Mouse (Mus musculus) layer of hippocampus, adult 8-10 months (tissue): ENCODE measurements around the gene Mrpl23. TPM values are rescaled to one million over a fixed set of nuclear protein-coding genes. Genes with fewer than 3 reads are reported as not detected.

Experiments
- DNase-seq, 2 experiments: peaks; one replicate each; pipeline ENCODE4 v3.0.0; 2022; ENCODE audit warnings: low spot score in 2 of 2
- total RNA-seq, 4 experiments: library from RNA; stranded (reverse); gene quantifications; 2 replicates each; pipeline ENCODE4 v1.2.4; 2022

Gene Mrpl23
- total RNA-seq, 4 experiments from 2014 or later = 4.8 to 6.8 (median 5.7) TPM

DNA sequence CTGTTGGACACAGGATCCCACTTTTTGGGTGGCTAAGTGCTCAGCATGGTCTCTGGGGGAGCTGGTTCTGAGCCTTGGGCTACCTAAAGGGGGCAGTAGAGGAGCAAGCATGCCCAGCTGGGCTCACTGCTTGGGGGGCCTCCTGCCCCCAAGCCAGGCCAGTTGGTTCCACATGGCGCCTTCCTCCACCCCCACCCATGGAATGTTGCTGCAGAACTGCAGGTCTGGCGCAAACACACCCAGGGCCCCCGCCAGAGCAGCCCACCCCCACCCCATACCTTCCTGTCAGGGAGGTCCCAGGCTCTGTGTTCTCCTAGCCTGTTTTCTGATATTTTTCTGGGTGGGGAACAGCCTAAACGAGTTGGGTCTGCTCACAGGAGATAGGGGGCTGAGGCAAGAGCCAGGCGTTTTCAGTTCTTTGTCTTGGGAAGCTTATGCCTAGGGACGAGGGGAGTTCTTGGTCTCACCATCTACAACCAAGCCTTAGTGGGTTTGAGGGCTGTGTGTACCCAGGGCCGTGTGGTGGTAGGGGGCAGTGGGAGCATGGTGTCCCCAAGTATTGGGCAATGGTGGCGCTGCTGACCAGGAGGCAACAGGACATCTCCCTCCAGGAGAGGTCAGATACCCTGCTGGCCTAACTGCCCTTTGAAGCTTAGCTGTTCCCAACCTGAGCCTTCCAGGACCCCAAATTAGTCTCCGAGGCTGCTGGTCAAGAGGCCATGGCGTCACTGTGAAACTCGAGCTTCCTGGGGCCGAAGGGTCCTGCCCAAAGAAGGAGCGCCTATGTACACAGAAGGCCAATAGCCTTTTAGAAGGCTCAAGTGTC, 20.3 kb downstream of the Mrpl23 start:
- no peak for DNase-seq

DNA sequence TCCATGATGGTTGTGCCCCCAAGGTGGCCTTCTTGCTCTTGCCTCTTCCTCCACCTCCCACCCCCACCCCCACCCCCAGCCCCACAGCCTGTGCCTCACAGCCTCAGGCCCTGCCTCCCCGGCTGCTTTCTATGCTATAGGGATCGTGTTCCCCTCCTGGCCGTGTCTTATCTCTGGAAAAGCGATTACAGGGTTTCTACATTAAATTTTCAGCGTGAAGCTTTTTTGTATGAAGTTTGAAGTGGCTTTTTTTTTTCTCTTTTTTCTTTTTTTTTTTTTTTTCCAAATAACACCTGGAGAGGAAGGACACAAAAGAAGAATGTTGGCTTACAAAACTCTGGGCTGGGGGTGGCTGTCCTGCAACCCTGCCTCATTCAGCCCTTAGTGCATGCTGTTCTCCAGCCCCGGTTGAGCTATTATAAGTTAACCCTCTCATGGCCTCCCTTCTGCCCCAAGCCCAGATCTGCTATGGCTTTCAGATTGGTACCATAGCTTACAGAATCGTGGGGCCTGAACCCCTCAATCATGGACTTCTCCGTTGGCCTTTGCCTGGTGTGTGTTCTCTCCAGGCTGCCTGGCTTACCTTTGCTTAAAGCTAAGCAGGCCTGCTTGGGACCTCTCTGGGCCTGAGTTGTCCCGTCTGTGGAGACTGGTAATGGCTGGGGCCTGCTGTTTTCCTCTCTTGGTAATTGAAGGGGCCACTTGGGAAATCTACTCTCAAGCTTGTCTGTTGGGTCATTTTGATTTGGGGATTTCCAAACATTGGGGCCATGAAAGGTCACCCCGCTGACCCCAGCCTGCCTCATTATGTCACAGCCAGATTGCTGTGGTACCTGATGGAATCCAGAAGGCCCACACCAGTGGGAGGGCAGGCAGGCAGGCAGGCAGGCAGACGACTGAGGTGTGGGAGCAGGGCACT, 21.2 kb downstream of the Mrpl23 start:
- DNase-seq = no peak

DNA sequence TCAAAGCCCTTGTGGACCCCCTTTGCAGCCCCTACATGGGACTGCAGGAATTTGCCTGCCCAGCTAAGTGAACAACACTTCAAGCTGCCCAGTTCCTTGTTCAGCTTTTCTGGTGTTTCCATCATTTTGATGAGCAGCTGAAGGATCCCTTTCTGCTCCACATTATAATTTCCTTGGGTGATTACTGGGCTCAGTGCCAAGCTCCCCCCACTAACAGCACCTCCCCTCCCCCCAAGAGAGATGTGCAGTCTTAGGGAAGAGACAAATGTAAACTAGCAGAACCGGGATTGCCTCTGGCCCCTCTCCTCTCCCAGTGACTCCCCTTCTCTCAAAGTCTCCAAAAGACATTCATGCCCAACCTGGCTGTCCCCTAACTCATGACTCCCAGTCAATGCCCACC, 22.1 kb downstream of the Mrpl23 start:
- no peak for DNase-seq

DNA sequence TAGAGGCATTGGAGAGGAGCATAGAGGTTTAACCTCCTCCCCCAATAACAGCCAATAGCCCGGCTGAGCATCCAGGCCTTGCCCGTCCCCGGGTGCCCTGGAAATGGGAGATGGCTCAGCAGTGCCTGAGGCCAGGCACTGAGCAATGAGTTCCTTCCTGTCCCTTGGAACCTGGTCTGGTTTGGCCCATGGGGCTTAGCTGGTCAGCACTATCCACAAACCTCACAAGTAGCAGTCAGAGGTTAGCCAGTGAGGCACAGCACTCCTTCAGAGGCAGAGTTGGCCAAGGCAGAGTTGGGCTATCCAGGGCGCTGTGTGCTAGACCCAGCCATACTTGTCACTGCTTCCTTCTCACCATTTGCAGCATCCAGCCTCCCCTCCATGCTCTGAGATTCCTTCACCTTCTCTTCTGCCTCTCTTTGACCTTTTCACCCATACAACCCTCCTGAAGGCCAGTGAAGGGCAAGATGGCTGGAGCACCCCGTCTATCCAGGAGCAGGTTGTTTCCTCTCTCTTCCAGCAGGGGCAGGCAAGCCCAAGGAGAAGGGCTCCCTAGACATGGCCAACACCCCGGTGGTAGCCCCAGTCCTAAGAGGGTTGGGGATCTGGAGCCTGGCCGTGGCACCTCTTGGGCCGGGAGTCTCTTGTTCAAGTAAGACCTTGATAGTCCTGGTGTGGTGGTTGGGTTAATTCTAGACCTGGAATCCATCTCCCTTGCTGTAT, 23.0 kb downstream of the Mrpl23 start:
- no peak for DNase-seq

DNA sequence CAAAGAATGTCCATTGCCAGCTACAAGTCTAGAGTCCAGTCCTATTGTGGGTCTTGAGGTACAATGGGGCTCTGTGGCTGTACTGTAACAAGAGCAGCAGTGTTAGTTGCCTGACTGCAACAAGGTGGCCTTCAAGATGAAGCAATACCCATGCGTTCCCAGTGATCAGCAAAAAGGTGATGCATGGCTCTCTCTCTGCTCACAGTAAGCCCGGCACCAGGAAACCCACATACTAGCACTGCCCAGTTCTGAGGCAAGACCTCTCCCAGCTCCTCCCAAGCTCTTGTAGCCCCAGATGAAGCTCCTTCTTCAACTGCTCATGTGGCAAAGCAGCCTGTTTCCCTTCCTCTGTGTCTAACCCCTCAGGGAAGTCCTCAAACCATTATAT, 23.6 kb downstream of the Mrpl23 start:
- DNase-seq = no peak

DNA sequence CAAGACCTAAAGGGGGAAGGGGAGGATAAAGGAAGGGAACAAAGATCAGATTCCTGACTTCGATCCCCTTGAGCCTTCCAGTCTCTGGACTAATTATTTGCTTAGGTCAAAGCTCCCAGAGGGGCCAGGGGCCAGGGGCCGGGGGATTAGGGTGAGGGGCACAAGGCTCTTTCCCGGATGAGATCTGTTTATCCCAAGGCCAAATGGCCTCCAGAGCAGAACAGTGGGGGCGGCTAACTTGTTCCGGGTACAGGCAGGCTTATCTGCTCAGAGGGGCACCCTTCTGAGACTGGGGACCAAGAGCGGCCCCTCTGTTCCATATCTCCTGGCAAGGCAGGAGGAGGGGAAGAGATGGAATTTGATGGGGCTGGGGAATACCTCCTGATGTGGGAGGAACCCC, 25.2 kb downstream of the Mrpl23 start:
- DNase-seq = no peak

DNA sequence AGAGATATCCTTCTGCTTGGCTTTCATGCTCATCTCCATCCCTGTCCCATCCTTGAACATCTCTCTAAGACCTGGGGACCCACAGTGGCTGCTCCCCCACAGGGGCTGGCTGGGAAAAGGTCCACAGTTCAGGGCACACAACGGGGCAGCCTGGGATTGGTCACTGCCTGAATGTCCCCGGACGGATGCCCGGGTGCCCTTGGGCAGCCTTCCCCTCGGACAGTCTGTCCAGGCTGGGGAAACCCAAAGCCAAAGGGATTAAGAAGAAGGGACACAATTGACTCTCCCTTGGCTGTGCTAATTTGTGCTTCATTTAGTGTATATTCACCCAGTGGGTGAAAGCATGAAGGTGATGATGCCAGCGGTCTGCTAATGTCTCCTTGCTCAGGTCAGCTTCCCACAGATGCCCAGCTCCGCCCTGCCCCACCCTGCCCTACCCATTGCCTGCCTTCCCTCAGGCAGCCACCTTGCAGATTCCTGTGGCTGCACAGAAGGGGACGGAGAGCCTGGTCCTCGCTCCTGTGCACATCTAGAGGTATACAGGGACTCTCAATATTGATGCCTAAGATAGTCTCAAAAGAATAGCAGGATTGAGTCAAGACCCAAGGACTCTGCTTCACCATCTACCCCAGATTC, 26.1 kb downstream of the Mrpl23 start:
- DNase-seq = no peak

DNA sequence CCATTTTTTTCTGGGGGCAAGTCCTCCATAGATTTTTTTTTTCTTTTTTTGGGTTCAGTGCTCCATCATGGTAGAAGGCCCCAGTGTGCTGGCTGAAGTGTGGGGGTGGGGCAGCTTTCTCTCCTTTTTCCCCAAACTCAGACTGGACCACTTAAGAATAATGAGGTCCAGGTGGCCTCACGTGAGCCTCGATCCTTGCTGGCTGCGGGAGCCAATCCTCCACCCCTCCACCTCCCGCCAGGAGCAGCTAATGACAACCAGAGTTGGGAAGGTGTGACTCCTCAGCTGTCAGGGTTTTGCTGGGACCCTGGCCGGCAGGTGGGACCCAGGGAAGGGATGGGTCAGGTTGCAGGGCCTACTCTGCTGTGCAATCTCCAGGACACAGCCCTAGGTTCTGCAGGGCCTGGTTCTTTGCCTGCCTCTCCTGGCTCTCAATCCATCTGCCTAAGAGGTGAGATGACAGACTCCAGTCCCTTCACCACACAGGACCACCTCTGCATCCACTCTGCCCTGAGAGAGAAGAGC, 27.2 kb downstream of the Mrpl23 start:
- DNase-seq = no peak

DNA sequence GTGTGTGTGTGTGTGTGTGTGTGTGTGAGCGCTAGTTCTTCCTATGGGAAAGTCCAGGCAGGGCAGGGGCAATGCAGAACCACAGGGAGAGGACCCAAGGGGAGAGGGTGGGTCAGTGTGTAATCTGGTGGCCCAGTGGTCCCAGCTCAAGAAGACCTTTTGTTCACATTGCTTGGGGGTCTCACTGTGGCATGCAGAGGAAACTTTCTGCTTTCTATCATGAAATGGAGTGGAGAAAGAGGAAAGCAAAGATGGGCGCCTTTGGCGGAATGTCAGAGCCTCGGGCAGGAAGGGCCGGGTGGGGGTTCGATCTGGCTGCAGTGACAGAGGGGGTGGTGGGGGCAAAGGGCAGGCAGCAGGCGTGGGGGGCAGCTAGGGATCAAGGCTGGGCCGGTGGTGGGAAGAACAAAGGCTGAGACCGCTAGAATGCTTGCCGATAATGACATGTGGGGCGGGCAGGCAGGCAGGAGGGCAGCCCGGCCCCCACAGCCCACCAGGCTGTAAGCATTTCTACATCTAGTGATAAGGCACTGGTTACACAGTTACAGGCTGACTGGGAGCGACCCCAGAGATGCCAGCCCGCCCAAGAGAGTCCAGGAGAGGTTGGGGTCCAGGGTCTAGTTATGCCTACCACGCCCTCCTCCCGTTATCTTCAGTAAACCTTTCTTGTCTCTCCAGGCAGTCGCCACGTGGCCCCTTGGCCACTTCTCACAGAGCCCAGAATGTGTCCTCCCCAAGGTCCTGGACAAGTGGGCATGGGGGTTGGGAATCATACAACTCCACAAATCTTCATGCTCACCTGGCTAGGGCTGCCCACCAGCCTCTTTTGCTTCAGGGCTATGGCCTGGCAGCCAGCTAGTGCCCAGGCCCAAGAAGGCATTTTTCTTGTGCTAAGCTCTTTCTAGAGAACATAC, 28.7 kb downstream of the Mrpl23 start:
- DNase-seq = no peak

DNA sequence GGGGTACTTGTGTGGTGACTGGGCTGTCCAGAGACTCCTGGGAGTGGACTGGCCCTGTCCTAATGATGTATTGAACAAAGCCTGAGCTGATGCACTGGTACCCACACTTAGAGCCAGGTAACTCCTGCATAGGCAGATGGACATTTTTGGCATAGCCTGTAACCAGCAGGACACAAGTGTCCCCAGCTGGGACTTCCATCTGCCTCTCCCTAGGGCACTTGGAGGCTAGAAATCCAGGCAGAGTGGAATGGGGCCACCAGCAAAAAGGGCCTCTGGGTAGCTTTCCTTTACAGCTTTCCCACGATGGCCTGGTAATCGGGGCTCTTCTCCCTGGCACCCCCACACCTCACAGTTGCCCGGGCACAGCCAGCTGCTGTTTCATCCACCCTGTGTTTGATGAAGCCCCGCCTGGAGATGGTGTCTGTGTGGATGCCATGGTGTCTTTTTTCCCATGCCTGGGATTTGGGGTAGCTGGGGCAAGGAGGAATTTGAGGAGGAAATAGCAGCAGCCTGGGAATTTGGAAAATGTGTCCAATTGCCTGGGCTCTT, 29.4 kb downstream of the Mrpl23 start:
- peak in 1 of 2 experiments; percentile 18 for DNase-seq

DNA sequence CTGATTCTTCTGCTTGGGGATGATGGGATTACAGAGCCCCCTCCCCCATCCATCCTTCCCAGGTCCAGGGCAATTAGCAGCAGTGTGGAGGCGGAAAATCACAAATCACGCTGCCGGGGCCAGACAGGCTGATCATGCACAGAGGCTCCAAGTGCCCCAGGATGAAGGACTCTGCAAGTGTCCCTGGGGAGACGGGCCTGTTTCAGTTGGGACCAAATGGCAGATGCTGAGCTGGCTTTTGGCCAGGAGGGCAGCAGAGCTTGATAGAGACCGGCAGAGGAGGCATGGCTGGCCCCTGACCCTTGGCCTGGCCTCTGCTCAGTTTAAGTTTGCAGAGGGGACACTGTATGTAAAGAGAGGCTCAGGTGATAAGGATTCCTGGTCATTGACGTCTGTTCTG, 30.7 kb downstream of the Mrpl23 start:
- no peak for DNase-seq

DNA sequence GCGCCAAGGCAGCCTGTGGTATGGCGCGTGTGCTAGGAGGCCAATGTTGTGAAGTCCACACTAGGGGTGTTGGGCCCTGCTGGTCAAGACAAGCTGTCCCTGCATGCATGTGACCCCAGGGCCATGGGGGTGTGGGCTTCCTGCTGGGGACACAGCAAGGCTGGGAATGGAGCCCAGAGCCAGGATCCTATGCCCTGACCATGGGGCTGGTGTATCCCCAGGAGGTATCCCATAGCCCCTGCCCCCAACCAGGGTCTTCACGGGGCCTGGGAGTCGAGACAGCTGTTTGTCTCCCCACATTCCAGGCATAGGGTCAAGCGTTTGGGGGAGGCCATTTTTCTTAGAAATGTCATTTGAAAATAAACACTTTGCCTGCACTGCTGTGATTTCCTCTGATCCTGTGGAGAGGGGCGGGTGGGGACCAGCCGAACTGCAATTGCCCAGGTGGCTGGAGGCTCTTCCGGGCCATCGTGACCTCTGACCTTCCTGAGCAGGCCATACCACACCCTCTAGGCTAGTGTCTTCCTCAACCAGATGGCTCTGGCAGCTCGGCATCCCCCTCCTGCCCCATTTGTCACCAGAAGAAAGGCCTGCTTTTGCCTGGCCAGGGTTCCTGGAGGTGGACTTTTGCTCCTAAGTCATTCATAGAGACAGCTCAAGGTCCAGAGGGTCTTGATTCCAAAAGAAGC, 32.6 kb downstream of the Mrpl23 start:
- DNase-seq = no peak

DNA sequence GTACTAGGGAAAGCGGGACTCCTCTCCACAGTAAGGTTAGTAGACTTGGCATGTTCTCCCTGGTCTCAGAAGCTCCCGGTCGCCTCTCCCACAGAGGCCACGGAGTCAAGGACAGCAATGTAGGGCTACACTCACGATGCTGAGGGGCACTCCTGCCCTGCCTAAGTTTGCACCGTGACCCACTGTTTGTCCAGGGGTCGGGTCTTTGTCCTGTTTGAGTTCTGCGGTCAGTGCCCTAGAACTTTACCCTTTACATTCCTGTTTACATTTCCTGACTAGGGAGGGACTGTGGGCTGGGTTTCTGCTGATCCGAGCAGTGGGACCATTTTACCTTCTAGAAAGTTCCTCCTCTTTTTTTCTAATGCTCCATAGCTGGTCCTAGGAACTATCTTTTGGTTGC, 34.0 kb downstream of the Mrpl23 start:
- DNase-seq = no peak

DNA sequence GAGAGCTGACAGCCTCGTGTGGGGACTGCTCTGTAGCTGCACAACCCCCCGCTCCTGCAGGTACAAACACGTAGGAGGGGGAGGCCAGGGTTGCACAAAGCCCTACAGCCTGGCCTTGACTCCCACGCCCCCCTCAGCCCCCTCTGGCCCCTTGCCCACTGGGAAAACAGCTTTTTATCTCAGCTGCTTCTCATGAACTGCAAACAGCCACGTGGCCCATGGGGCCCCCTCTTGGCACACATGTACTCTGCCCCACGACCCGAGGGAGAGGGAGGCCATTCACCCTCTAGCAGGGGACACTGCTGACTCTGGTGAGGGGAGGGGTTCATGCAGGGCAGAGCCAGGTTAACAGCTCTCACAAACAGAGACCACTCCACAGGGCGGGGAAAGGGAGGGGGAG, 36.5 kb downstream of the Mrpl23 start:
- no peak for DNase-seq

DNA sequence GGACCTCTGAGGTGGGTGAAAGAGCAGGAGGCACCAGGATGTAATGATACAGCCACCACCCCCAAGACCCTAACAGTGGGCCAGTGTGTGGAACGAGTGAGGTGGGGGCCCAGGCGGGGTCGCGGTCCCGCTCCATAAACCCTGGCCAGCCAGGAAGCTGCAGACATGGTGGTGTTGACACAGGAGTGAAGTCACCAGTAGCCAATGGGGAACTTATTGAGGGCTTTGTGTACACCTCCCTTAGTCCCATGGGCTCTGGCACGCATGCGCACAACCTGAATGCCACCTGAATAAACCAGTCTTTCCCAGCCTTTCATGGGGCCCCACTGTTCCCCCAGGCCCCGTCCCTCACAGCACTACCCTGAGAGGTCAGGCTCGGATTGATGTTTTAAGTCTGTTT, 38.1 kb downstream of the Mrpl23 start:
- no peak for DNase-seq

DNA sequence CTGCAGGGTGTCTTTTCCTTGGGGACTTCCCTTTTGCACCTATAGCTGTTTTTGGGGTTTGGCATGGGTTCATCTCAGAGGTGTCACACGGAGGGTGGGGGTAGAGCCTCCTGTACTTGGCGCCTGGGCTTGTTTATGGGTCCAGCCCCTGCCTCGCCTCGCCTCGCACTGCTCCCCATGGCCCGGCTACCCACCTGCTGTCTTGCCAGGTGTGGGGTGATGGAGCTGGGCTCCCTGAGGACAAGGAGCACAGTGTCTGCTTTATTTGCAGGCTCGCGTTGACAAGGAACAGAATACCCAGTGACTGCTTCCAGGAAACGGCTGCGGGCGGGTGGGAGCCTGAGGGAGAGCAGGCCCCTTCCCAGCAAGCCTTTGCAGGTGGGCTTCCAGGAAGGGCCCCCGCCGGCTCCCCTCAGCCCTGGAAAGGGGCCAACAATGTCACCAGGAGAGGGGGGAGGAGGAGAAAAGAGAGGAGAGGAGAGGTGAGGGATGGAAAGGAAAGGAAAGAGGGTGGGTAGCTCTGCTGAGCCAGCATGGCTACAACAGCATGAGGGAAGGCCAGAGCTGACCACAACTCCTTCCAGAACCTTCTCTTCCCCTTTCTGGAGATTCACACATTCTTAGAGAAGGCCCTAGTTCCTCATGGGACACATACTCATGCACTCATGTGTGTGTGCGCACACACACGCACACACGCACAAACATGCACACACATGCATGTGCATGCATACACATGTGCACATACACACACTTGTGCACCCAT, 39.2 kb downstream of the Mrpl23 start:
- no peak for DNase-seq

DNA sequence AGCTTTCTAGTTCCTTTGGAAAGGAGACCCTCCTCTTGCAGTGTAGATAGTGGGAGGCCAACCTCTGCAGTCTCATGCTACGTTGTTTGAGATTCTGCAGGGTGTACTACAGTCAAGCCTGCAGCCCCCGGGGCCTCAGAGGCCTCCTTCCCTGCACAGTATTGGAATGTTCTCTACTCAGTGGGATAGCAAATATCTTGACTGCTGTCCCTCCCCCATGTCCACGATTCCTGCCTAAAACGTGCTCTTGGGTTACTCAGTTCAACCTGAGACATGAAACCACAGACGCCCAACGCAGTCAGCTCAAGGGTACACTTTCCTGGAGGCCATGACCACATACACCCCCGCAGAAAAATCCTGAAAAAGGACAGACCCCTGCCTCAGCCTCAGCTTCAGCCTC, 39.9 kb downstream of the Mrpl23 start:
- no peak for DNase-seq

DNA sequence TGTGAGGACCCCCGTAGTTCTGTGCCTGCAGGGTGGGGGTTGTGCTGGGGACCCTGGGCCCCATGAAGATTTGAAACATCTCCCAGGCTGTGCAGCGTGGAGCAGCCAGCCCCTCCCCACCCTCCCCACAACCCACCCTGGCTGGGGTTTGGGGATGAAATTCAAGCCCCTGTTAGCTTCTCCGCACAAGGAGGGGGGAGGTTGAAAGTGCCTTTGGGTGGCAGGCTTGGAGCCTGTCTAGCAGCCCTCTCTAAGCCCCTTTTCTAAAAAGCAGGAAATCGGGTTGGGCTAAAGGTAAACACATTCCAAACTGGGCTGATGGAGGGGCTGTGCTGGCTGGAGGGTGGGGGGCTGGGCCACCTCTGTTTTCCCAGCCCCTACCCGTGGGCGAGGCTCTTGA, 40.5 kb downstream of the Mrpl23 start:
- no peak for DNase-seq
